Mouse (Mus musculus): ENCODE measurements around the gene Bet1. TPM values are rescaled to one million over a fixed set of nuclear protein-coding genes. Genes with fewer than 3 reads are reported as not detected.

Gene Bet1
- polyA plus RNA-seq, 1 experiment from 2014 or later, result 49.7 TPM

Other genes with a start within 250 kb of the Bet1 start
- 0.42 and 0.45 TPM in 2 replicates for gene Tfpi2, start 98.1 kb downstream of the Bet1 start, polyA plus RNA-seq (2016; fragmentation: Nextera tagmentation; extraction: Ambion mirVana)
- gene Gngt1, start 93.2 kb downstream of the Bet1 start, polyA plus RNA-seq (2016; fragmentation: Nextera tagmentation; extraction: Ambion mirVana), result not detected in 2 replicates
- 34.6 and 36.9 TPM in 2 replicates for gene Gng11, start 83.1 kb downstream of the Bet1 start, polyA plus RNA-seq (2016; fragmentation: Nextera tagmentation; extraction: Ambion mirVana)

Measured in hindbrain, embryonic 10.5 days (tissue).